Mouse (Mus musculus) c-Kit-positive CD71-negative TER-119-negative erythroid progenitor cells, embryonic 14.5 days (primary cell): ENCODE data around the gene Ctbp1.

Source experiments
- DNase-seq: peaks from one replicate; pipeline ENCODE4 v3.0.0-alpha.2; 2013; ENCODE audit warnings: low read depth

The Ctbp1 gene

GRCm38 (mm10) chr5:33244377-33244920, 30.3 kb downstream of the Ctbp1 start:
- DNase-seq = no peak

- no peak for DNase-seq
Measured at GRCm38 (mm10) chr5:33239934-33240333, 34.9 kb downstream of the Ctbp1 start.

- no peak for DNase-seq
Measured at GRCm38 (mm10) chr5:33239111-33239714, 35.6 kb downstream of the Ctbp1 start.

GRCm38 (mm10) chr5:33238256-33238645, 36.5 kb downstream of the Ctbp1 start:
- DNase-seq = no peak

DNA sequence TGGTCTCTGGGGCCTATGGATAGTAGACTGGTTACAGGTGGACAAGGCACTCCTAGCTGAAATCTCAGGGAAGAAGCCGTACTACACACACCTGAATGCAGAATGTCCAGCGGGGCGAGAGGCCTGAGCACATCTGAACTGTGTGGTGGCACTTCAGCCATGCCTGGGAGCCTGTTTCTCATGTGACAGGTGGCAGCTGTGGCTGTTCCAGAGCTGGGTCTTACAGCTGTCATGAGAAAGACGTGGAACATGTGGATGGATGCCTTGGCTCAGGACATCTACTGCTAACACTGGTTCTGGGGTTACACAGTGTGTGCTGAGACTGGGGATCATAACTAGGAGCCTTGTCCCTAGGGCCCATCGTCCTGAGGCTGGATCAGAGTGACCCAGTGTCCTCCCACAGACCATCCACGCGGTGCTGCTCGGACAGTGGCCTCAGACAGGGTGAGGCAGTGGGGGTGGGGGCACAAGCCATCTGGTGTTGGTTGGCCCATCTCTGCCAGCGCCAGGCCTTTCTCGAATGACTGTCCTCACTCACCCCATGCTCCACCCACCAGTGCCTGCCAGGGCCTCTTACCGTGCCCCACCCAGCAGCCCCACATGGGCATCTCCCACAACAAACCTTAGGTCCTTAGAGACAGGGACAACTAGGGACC, 37.1 kb downstream of the Ctbp1 start:
- no peak for DNase-seq

DNA sequence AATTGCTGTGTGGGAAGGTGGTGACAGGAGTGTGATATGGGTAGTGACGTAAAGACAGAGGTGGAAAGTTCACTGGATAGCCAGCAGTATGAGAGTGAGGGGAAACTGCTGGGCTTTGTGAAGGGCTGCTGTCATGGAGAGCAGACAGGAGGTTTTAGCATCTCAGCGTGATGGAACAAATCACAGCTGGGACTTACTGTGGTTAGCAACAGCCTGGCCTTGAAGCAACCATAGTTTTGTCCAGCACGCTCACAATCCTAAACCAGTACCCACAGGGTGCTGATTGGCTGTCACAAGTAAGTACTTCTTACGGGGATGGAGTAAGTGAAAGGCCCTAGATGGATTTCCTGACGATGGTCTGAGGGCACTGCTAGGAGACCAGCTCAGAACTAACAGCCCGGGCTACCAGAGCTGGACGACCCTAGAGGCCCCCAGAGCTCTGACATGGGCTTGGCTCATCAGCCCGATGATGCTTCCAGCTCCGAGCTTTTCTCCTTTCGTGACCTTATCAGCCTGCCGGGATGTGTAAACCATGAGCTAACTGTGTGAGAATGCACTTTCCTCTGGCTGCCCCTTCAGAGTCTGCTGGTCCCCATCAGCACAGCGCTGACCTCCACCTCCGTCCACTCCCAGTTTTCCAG, 40.3 kb downstream of the Ctbp1 start:
- DNase-seq = no peak

- no peak for DNase-seq
Measured at GRCm38 (mm10) chr5:33232791-33233190, 42.0 kb downstream of the Ctbp1 start.

- DNase-seq = no peak
Measured at GRCm38 (mm10) chr5:33230285-33230684, 44.5 kb downstream of the Ctbp1 start.

DNA sequence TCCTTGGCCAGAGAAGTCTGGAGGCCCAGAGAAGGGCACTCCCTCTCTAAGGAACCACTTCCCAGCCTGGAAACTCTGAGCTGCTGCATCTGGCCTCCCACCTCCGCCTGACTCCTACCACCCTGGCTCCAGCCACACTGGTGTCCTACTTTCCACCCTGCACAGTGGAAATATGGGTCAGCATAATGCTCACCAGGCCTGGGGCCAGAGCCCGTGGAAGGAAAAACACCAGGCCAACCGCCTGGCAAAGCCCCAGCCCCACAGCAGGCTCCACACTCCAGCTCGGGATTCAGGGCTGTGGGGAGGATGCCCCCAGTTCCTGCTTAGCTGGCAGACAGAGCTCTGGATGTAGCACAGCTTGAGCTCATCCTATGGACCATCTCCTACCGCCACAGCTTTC, 46.4 kb downstream of the Ctbp1 start:
- DNase-seq = no peak

GRCm38 (mm10) chr5:33225673-33226072, 49.1 kb downstream of the Ctbp1 start:
- DNase-seq = no peak

DNA sequence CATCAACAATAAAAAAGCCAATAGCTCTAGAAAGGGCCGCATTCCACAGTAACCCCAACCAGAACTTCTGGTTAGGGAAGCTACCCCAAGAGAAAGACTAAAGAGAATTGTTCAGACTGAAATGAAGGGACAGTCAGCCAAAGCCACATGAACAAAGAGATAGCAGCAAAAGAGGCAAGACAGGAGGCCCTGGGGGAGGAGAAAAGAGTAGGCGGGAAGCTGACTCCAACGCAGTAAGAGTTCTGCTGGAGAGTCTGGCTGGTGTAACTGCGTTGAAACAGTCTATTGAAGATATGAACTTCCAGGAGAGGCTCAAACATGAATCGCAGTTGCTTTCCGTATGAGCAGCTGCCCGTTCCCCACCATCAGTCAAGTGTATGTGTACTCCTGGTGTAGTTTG, 50.3 kb downstream of the Ctbp1 start:
- DNase-seq = no peak

DNA sequence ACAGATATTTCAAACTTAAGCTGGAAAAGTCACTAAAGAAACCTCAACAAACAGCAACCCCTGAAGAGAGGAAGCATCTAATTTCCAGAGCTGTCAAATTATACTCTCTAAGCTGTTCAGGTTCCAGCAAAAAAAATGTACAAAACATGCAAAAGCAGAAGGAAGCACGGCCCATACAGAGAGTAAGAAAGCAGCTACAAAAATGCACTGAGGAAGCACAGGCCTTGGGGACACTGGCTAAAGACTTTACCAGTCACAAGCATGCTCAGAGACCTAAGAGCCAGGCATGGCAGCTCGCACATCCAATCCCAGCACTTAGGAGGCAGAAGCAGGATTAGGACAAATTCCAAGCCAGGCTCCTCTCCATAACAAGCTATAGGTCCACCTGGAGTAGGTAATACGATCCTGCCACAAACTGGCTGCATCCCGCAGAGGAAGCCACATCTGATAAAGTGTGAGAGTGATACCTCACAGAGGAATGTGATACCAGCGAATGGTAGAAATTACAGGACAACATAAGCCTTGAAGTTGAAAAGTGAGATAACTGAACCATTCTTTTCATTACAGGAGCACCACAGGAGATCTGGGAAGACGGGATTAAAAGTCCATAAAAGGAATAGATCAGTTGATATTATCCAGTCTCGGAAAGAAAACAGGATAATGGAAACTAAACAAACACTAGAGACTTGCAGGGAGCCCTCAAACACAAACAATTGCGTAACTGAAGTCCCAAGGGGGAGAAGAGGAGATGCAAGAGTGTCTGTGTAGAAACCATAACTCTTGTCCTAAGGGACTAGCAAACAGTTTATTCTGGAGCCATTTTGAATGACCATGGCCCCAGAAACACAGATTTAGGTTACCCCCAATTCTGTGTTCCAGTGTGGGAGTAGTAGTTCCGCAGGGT, 51.7 kb downstream of the Ctbp1 start:
- no peak for DNase-seq

DNA sequence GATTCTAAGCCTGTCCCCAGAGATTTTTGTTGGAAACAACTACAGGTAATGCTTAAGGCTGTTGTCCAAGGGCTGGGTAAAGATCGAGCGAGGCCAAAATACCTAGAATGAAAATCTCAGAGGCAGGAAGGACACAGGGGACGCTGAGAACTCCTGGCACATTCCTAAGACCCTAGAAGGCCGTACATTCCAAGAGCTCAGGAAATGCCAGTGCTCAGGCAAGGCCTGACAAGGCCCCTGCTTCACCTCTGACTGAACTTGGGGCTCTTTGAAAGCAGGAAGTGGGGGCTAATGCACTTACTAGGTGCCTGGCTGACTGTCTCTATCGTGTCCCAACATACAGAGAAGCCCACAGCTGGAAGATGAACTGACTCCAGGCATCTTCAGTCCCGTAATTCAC, 52.4 kb downstream of the Ctbp1 start:
- DNase-seq = no peak

DNA sequence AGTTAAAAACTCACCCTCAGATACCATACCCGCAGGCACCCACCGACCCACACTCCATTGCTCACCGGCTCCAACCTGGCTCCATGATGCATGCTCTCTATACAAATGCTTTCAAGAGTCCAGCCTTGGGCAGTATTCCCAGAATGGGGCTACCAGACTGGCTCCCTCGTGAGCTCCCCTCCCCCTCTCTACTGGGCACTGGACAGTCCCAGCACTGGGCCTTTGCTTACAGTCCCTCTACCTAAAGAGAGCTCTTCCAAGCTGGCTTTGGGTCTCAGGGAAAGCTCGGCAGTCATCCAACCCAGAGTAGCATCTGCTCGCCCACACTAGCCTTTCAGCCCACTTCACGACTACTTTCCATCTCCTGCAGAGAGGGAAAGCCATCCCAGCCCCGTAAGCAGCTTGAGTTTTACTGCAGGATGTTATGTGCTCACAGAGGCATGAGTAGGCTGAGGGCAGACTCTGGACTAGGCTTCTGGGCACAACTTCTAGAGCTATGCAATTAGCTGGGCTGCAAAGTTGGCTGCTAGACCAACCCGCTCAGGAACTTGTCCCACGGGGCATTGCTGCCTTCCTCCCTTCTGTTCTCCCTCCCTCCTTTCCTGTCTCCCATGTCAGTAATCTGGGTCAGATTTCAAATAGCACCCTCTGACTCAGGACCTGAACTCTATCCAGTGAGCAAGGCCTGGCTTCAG, 54.3 kb downstream of the Ctbp1 start:
- DNase-seq = no peak

- no peak for DNase-seq
Measured at GRCm38 (mm10) chr5:33219831-33220230, 55.0 kb downstream of the Ctbp1 start.

GRCm38 (mm10) chr5:33218746-33219449, 55.9 kb downstream of the Ctbp1 start:
- no peak for DNase-seq

DNA sequence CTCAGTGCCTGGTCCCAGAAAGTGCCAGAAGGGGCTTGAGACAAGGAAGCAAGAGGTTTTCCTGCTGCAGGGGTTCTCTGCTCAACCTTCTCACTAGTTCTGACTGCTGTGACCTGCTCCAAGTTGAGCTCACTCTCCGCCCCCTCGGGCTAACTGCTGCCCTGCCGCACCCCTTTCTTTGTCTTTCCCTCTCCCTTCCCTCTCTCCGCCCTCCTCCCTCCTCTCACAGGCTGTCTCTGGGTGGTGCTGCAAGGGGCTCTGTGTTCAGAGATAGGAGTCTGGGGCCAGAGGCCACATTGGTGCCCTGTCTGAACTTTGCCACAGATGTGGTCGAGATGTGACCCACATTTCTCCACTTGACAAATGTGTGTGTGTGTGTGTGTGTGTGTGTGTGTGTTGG, 56.7 kb downstream of the Ctbp1 start, which contains the start of gene Spon2:
Gene Spon2 (minus strand): TSS at position 375 of the 400 bp plus-strand sequence.
- peak; percentile 28 for DNase-seq

DNA sequence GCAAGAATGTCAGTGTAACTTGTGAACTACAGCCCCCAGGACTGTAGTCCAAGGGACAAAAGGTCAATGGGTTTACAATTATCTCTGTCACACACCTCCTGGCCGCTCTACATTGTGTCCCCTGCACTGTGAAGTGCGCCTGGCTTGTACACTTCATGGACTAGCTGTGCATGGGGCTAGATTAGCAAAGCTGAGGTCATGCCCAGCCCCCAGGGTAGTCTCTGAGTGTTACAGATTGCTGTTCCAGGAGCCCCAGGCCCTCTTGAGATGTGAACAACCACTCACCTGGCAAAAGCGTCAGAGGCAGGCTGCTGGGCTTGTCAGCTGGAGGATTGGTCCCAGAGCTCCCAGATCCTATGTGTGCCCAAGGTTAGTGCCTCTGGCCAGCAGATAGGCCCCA, 57.1 kb downstream of the Ctbp1 start:
- no peak for DNase-seq

- DNase-seq = no peak
Measured at GRCm38 (mm10) chr5:33214723-33215122, 60.1 kb downstream of the Ctbp1 start.

GRCm38 (mm10) chr5:33211254-33211653, 63.5 kb downstream of the Ctbp1 start:
- no peak for DNase-seq

DNA sequence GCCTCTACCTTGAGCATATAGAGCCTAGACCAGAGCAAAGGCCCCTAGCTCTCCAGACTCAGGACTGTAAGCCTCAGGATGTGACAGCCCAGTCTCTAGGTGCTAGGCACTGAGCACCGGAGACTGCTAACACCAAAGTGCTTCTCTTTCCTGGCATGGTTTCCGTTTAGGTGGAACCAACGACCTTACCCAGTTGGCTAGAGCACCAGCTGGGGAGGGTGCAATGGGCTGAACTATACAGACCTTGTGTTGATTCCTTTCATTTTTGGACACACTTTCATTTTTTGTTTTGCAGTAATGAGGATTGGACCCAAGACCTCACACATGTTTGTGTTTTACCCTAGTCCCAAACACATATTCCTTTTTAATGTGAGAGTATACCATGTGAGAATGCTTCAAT, 64.3 kb downstream of the Ctbp1 start:
- no peak for DNase-seq
